Mouse (Mus musculus): Measurements from ENCODE around the gene Uba7. TPM values are rescaled to one million over a fixed set of nuclear protein-coding genes. Genes with fewer than 3 reads are reported as not detected.

The Uba7 gene
- polyA plus RNA-seq, 1 experiment = 0.51 TPM

GRCm38 (mm10) chr9:107986376-107986775 lies 11.1 kb downstream of the Uba7 start:
- H3K79me2 ChIP-seq (ENCODE audit: control insufficient read depth, insufficient read depth) = no peaks in the 10 kb centered on the region
- H3K36me3 ChIP-seq (ENCODE audit: control insufficient read depth, insufficient read depth) = no peaks in the 10 kb centered on the region
- TF ChIP-seq CTCF (IDR thresholded peaks at IDR 0.05; ENCODE audit: control insufficient read depth, insufficient read depth, insufficient read length) (peak; percentile 88), MYOG (IDR thresholded peaks at IDR 0.05; ENCODE audit: control insufficient read depth, extremely low read depth, insufficient read length) (no peak)
- H3ac ChIP-seq (ENCODE audit: control insufficient read depth, insufficient read length, low read depth) = no peak overlapping the region
- H3K79me3 ChIP-seq (ENCODE audit: low read depth) = no peaks in the 10 kb centered on the region
- no peak overlapping the region for H3K4me3 ChIP-seq (ENCODE audit: insufficient read depth, poor library complexity, severe bottlenecking)
- H3K27me3 ChIP-seq (ENCODE audit: control insufficient read depth, insufficient read depth, insufficient read length) = no peaks in the 10 kb centered on the region

DNA sequence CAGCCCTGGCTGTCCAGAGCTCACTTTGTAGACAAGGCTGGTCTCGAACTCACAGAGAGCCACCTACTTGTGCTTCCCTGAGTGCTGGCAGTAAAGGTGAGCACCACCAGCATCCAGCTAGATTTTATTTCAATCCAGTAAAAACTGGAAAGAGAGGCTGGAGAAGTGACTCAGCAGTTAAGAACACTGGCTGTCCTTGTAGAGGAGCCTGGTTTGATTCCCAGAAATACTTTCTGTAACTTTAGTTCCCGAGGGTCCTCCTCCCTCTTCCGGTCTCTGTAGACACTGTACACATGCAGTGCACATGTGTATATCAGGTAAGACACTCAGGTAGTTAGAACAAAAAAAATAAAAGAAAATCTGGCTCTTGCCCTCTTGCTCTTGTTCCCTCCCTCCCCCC lies 12.6 kb downstream of the Uba7 start:
- Histone ChIP-seq H3ac (ENCODE audit: control insufficient read depth, insufficient read length, low read depth) (no peak overlapping the region), H3K27me3 (ENCODE audit: control insufficient read depth, insufficient read depth, insufficient read length) (no peaks in the 10 kb centered on the region), H3K79me3 (ENCODE audit: low read depth) (no peaks in the 10 kb centered on the region), H3K36me3 (ENCODE audit: control insufficient read depth, insufficient read depth) (no peaks in the 10 kb centered on the region), H3K79me2 (ENCODE audit: control insufficient read depth, insufficient read depth) (no peaks in the 10 kb centered on the region), H3K4me3 (ENCODE audit: insufficient read depth, poor library complexity, severe bottlenecking) (no peak overlapping the region)
- TF ChIP-seq USF1 (IDR thresholded peaks at IDR 0.05; ENCODE audit: low read depth) (no peak), MAX (IDR thresholded peaks at IDR 0.05) (no peak), MYOD1 (IDR thresholded peaks at IDR 0.05; ENCODE audit: control insufficient read depth, insufficient read length, low read depth) (no peak), CEBPB (IDR thresholded peaks at IDR 0.05; ENCODE audit: low read depth) (no peak), CTCF (IDR thresholded peaks at IDR 0.05; ENCODE audit: control insufficient read depth, insufficient read depth, insufficient read length) (no peak), FOSL1 (IDR thresholded peaks at IDR 0.05; ENCODE audit: insufficient read depth, low read length, poor library complexity, severe bottlenecking) (no peak), MYOG (IDR thresholded peaks at IDR 0.05; ENCODE audit: control insufficient read depth, extremely low read depth, insufficient read length) (no peak)

GRCm38 (mm10) chr9:107992197-107992596 lies 16.9 kb downstream of the Uba7 start, which contains the start of gene Cdhr4:
Gene Cdhr4 (plus strand): TSS chr9:107992497.
- no peaks in the 10 kb centered on the region for H3K79me2 ChIP-seq (ENCODE audit: control insufficient read depth, insufficient read depth)
- no peaks in the 10 kb centered on the region for H3K79me3 ChIP-seq (ENCODE audit: low read depth)
- no peaks in the 10 kb centered on the region for H3K36me3 ChIP-seq (ENCODE audit: control insufficient read depth, insufficient read depth)
- H3K4me3 ChIP-seq (ENCODE audit: insufficient read depth, poor library complexity, severe bottlenecking) = no peak within 1 kb of the TSS
- peaks cover 6% of the 10 kb centered on the region for H3K27me3 ChIP-seq (ENCODE audit: control insufficient read depth, insufficient read depth, insufficient read length)
- no peak within 1 kb of the TSS for H3ac ChIP-seq (ENCODE audit: control insufficient read depth, insufficient read length, low read depth)
- TF ChIP-seq CTCF (IDR thresholded peaks at IDR 0.05; ENCODE audit: control insufficient read depth, insufficient read depth, insufficient read length) = no peak
- TF ChIP-seq USF1 (IDR thresholded peaks at IDR 0.05; ENCODE audit: low read depth) = no peak
- TF ChIP-seq MAX (IDR thresholded peaks at IDR 0.05) = no peak
- TF ChIP-seq FOSL1 (IDR thresholded peaks at IDR 0.05; ENCODE audit: insufficient read depth, low read length, poor library complexity, severe bottlenecking) = no peak
- TF ChIP-seq CEBPB (IDR thresholded peaks at IDR 0.05; ENCODE audit: low read depth) = no peak
- no peak for TF ChIP-seq MYOD1 (IDR thresholded peaks at IDR 0.05; ENCODE audit: control insufficient read depth, insufficient read length, low read depth)
- no peak for TF ChIP-seq MYOG (IDR thresholded peaks at IDR 0.05; ENCODE audit: control insufficient read depth, extremely low read depth, insufficient read length)

DNA sequence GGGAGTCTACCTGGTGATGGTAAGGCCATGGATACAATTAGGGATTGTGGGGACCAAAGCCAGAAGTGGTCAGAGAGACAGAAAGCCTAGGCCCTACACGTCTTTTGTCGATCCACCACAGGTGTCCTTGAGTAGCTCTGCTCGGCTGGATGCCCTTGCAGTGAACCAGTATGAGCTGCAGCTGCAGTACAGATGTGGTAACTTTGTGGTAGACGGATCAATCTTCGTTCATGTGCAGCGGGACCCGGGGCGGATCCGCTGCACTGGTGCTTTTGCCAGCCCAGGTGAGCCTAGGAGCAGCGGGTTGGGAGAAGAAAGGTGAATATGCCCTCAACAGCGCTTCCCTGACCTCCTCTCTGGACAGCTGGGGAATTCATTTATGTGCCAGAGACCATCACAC lies 17.7 kb downstream of the Uba7 start:
- no peaks in the 10 kb centered on the region for H3K79me3 ChIP-seq (ENCODE audit: low read depth)
- no peak overlapping the region for H3K4me3 ChIP-seq (ENCODE audit: insufficient read depth, poor library complexity, severe bottlenecking)
- H3K27me3 ChIP-seq (ENCODE audit: control insufficient read depth, insufficient read depth, insufficient read length) = peaks cover 14% of the 10 kb centered on the region
- H3K79me2 ChIP-seq (ENCODE audit: control insufficient read depth, insufficient read depth) = no peaks in the 10 kb centered on the region
- H3ac ChIP-seq (ENCODE audit: control insufficient read depth, insufficient read length, low read depth) = no peak overlapping the region
- H3K36me3 ChIP-seq (ENCODE audit: control insufficient read depth, insufficient read depth) = no peaks in the 10 kb centered on the region
- TF ChIP-seq CTCF (IDR thresholded peaks at IDR 0.05; ENCODE audit: control insufficient read depth, insufficient read depth, insufficient read length) (no peak), MAX (IDR thresholded peaks at IDR 0.05) (no peak), USF1 (IDR thresholded peaks at IDR 0.05; ENCODE audit: low read depth) (no peak), CEBPB (IDR thresholded peaks at IDR 0.05; ENCODE audit: low read depth) (no peak), FOSL1 (IDR thresholded peaks at IDR 0.05; ENCODE audit: insufficient read depth, low read length, poor library complexity, severe bottlenecking) (no peak), MYOG (IDR thresholded peaks at IDR 0.05; ENCODE audit: control insufficient read depth, extremely low read depth, insufficient read length) (no peak)

- H3K27me3 ChIP-seq (ENCODE audit: control insufficient read depth, insufficient read depth, insufficient read length) = peaks cover 28% of the 10 kb centered on the region
- no peak overlapping the region for H3K4me3 ChIP-seq (ENCODE audit: insufficient read depth, poor library complexity, severe bottlenecking)
- H3K36me3 ChIP-seq (ENCODE audit: control insufficient read depth, insufficient read depth) = no peaks in the 10 kb centered on the region
- H3ac ChIP-seq (ENCODE audit: control insufficient read depth, insufficient read length, low read depth) = no peak overlapping the region
- H3K79me3 ChIP-seq (ENCODE audit: low read depth) = no peaks in the 10 kb centered on the region
- no peak for TF ChIP-seq USF1 (IDR thresholded peaks at IDR 0.05; ENCODE audit: low read depth)
- TF ChIP-seq CEBPB (IDR thresholded peaks at IDR 0.05; ENCODE audit: low read depth) = no peak
- TF ChIP-seq MYOD1 (IDR thresholded peaks at IDR 0.05; ENCODE audit: control insufficient read depth, insufficient read length, low read depth) = no peak
- no peak for TF ChIP-seq FOSL1 (IDR thresholded peaks at IDR 0.05; ENCODE audit: insufficient read depth, low read length, poor library complexity, severe bottlenecking)
- no peak for TF ChIP-seq CTCF (IDR thresholded peaks at IDR 0.05; ENCODE audit: control insufficient read depth, insufficient read depth, insufficient read length)
- TF ChIP-seq MYOG (IDR thresholded peaks at IDR 0.05; ENCODE audit: control insufficient read depth, extremely low read depth, insufficient read length) = no peak
- TF ChIP-seq MAX (IDR thresholded peaks at IDR 0.05) = no peak
- H3K79me2 ChIP-seq (ENCODE audit: control insufficient read depth, insufficient read depth) = no peaks in the 10 kb centered on the region
Observed at GRCm38 (mm10) chr9:107994464-107994863, 19.2 kb downstream of the Uba7 start.

DNA sequence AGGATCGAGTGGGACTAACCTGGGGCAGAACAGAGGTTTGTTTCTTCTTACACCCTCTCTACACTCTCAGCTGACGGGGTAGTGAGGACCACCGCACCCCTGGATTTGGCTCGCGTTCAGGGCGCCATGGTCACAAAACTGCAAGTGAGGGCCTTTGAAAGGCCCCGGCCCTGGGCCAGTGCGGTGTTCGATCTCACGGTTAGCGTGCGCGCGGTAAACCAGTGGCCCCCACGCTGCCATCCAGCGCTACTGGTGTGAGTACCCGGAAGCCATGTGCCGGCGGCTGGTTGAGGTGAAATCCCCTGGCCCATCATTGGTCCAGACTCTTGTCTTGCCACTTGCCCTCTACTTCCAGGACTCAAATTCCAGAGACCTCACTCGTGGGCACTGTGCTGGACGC lies 20.2 kb downstream of the Uba7 start:
- H3K27me3 ChIP-seq (ENCODE audit: control insufficient read depth, insufficient read depth, insufficient read length) = peaks cover 31% of the 10 kb centered on the region
- H3K79me3 ChIP-seq (ENCODE audit: low read depth) = no peaks in the 10 kb centered on the region
- H3K4me3 ChIP-seq (ENCODE audit: insufficient read depth, poor library complexity, severe bottlenecking) = no peak overlapping the region
- no peaks in the 10 kb centered on the region for H3K36me3 ChIP-seq (ENCODE audit: control insufficient read depth, insufficient read depth)
- H3K79me2 ChIP-seq (ENCODE audit: control insufficient read depth, insufficient read depth) = no peaks in the 10 kb centered on the region
- no peak for TF ChIP-seq CEBPB (IDR thresholded peaks at IDR 0.05; ENCODE audit: low read depth)
- TF ChIP-seq MAX (IDR thresholded peaks at IDR 0.05) = no peak
- TF ChIP-seq MYOG (IDR thresholded peaks at IDR 0.05; ENCODE audit: control insufficient read depth, extremely low read depth, insufficient read length) = no peak
- no peak for TF ChIP-seq MYOD1 (IDR thresholded peaks at IDR 0.05; ENCODE audit: control insufficient read depth, insufficient read length, low read depth)
- TF ChIP-seq FOSL1 (IDR thresholded peaks at IDR 0.05; ENCODE audit: insufficient read depth, low read length, poor library complexity, severe bottlenecking) = no peak
- no peak for TF ChIP-seq USF1 (IDR thresholded peaks at IDR 0.05; ENCODE audit: low read depth)
- TF ChIP-seq CTCF (IDR thresholded peaks at IDR 0.05; ENCODE audit: control insufficient read depth, insufficient read depth, insufficient read length) = no peak
- H3ac ChIP-seq (ENCODE audit: control insufficient read depth, insufficient read length, low read depth) = no peak overlapping the region
